Mouse (Mus musculus) brain, embryonic 14.5 days (tissue): ENCODE results near the gene Ccdc152.

Experiments used
- CTCF ChIP-seq: fragments of 200-500 bp; IDR thresholded peaks from 2 replicates; pipeline ENCODE4 v1.5.1; 2012; ENCODE audit warnings: inconsistent platforms, mild to moderate bottlenecking, moderate library complexity, borderline replicate concordance; ENCODE audit not compliant: insufficient read depth, insufficient read length; ENCODE audit errors: extremely low read depth
- POLR2A ChIP-seq: fragments of 200-500 bp; IDR thresholded peaks from 2 replicates; pipeline ENCODE4 v1.6.1; 2012; ENCODE audit warnings: mild to moderate bottlenecking, inconsistent platforms, borderline replicate concordance; ENCODE audit not compliant: poor library complexity, insufficient read depth, insufficient read length, severe bottlenecking; ENCODE audit errors: extremely low read depth

GRCm38 (mm10) chr15:3277391-3277790 is 25.9 kb downstream of the Ccdc152 start:
- no peak for TF ChIP-seq POLR2A
- TF ChIP-seq CTCF: no peak
